Mouse (Mus musculus) CD4-positive naive resting alpha-beta T cell, adult 76 days (primary cell): ENCODE measurements around the gene Braf. TPM values are rescaled to one million over a fixed set of nuclear protein-coding genes. Genes with fewer than 3 reads are reported as not detected.

Experiments
- total RNA-seq: library from RNA; stranded (reverse); gene quantifications from one replicate; pipeline ENCODE4 v1.2.4, GENCODE M21; 2023

The Braf gene
- 34.1 TPM for total RNA-seq

GRCm38 (mm10) chr6:39724866-39725711 lies at the start of gene Braf:
TSS of gene Braf (minus strand) at chr6:39725463.

DNA sequence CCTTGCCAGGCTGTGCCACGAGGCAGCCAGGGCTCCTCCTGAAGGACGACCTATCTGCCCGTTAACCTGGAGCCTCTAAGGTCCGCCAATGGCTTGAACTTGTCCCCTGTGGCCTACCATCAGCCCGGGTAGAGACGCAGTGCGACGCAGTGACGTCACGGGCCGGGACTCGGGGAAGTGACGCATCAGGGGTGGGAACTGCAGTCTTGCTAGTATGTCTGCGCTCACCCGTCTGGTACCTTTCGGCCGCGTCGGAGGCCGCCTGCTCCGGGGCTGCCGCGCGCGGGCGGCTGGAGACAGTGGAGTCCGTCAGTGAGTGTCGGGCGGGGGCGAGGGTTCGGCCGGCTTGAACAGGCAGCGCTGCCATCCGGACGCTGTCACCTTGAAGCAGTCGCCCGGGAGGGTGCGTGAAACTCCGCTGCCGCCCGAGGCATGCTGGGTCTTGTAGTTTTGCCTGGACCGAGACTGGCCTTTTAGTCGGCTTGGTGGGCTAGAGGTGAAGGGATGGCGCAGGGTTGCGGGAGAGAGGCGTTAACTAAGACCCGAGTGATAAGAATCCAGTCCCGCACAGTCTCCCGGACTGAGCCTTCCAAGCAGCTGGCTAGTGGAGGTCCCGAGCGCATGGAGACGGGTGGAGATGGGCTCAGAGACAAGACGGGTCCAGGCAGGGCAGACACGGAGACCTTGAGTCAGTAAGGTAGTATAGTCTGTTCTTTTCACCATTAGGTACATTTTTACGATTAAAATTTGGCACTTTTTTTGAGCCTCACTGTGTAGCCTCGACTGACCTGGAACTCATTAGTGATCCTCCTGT lies 132.7 kb downstream of the Braf start, which contains the start of gene Ndufb2:
Ndufb2 (plus strand) TSS at position 174 of the 814 bp plus-strand sequence.

DNA sequence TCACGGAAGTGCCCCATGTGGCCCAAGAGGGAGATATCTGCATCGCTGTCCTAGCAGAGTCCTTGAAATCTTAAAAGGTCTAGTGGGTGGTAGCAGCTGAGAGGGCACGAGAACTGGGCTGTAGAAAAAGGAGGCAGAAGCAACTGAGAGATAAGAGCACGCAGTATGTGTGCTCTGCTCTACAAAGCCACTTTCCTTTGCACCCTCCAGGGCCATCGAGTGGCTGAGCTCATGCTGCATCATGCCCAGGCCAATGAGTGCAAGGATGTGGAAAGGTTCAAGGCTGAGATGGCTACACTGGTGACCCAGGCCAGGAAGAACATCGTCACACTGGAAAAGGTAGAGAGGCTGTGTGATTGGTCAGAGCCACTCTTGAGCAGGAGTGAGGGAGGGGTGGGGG lies 139.7 kb downstream of the Braf start, which contains the start of gene Gm42420:
Gm42420 (plus strand) TSS at position 237 of the 400 bp plus-strand sequence.

DNA sequence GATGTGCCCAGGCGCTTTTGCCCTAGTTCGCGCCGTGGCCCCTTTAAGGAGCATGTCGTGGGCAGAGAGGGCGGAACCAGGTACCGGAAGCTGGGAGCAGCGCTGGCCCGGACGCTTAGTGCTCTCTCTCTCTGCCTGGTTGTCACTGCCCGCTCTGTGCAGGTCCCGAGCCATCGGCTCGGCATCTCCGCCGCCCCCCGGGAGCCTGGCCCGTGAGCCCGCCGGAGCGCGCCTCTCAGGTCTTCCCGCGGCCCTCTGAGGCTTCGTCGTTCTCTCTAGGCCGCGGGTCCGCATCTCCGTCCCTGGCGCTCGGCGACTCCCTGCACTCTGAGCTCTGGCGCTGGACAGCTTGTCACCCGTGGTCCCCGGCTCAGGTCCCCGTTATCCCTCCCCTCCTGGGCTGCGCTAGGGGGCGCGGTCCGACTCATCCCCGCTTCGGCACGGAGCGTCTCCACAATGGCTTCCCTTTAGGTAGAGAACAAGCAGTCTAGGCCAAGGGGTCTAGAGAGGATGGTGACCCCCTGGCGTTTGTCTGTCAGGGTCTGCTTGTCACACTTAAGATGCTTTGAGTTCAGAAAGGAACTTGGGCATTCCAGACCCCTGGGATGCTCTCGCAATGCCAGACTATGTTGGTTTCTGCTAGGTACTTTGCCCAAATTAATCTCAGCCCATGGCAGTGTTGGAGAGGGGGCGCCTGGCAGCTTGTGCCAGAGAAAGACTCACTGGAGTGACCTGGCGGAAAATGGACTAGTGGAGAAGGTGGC lies 151.3 kb downstream of the Braf start, which contains the start of gene Adck2:
Adck2 (plus strand) TSS at position 83 of the 764 bp plus-strand sequence.

GRCm38 (mm10) chr6:39557723-39558261 lies 167.5 kb downstream of the Braf start, which contains the start of gene Dennd2a:
TSS of gene Dennd2a (minus strand) at chr6:39557867.

Other genes with a start within 250 kb of the Braf start
- gene Dennd2a, start 167.6 kb downstream of the Braf start, total RNA-seq, result not detected
- gene Adck2, start 151.6 kb downstream of the Braf start, total RNA-seq, result 28.3 TPM
- gene Gm42420, start 139.7 kb downstream of the Braf start, total RNA-seq, result not detected
- 39.6 TPM for gene Ndufb2, start 132.9 kb downstream of the Braf start, total RNA-seq
- gene Mrps33, start 85.5 kb upstream of the Braf start, total RNA-seq, result 35.7 TPM
- not detected for gene Tmem178b, start 147.8 kb upstream of the Braf start, total RNA-seq